Mouse (Mus musculus) kidney, adult 8-10 months (tissue): ENCODE data around the gene Gdi2.

Source experiments
- DNase-seq, 2 experiments: peaks; one replicate each; pipeline ENCODE4 v3.0.0; 2022

Gdi2 gene

GRCm38 (mm10) chr13:3547856-3548255 is 10.0 kb downstream of the Gdi2 start:
- no peak for DNase-seq

GRCm38 (mm10) chr13:3563130-3563529 is 25.3 kb downstream of the Gdi2 start:
- DNase-seq: no peak

DNA sequence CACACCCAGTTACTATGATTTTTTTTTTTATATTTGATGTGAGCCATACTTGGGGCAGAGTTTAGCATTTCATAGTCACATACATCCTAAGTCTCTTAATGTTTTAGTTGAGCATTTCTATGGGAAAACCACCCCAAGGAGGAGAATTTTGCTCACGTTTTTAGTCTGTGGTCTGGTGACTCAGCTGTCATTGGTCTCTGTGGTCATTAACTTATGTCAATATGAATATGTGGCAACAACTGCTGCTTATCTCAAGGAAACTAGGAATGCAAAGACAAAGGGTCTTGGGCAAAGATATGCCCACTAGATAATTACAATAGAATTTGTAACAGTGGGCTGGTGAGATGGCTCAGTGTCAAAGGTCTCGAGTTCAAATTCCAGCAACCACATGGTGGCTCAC is 26.1 kb downstream of the Gdi2 start:
- DNase-seq: no peak

DNA sequence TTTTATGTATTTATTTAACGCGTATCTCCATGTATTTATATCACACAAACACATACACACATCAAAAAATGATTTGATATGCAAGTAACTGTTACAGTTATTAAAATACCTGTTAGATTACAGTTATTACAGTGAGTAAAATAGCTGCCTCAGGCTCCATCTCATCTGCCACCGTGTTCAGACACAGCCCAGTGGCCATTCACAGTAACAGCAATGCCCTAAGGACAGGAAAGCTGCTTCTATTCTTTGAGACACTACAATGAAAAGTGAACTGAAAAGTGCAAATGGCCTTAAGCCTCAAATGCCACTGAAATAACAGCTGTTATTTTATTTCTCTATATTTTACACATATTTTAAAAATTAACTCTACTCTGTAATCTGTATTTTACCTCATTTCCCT is 52.9 kb downstream of the Gdi2 start:
- no peak for DNase-seq

DNA sequence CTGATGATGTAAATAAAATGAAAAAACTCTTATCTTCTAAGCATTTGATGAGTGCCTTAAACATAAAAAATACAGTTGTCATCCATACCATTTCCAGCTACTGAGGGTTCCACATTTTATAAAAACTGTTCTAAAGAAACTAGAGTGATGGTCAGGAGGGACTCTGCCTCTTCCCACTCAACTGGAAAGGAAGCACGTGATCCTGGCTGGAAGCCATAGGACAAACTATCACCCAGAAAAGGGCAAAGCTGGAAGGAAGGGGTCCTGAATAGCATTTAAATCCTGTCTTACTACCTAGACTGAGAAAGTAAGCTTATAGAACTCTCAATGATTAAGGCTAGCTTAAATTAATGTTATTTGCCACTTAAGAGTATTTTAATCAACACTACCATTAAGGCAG is 56.4 kb downstream of the Gdi2 start:
- peak; percentile 60 to 72 for DNase-seq

DNA sequence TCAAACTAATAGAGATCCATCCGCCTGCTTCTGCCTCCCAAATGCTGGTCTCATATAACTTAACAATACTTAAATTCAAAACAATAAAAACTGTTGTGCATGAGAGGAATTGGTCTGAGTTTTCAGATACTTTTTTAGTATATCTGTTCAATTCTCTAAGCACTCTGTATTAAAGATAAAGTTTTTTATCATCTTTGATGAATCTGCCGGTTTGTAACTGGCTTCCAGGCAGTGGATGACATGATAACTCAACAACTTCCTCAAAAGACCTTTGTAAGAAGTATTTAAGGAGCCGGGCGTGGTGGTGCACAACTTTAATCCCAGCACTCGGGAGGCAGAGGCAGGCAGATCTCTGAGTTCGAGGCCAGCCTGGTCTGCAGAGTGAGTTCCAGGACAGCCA is 58.4 kb downstream of the Gdi2 start:
- DNase-seq: no peak

GRCm38 (mm10) chr13:3609780-3610117 is 71.9 kb downstream of the Gdi2 start:
- no peak for DNase-seq

GRCm38 (mm10) chr13:3610118-3610794 is 72.4 kb downstream of the Gdi2 start:
- peak in 1 of 2 experiments; percentile 10 for DNase-seq

GRCm38 (mm10) chr13:3610795-3611438 is 73.1 kb downstream of the Gdi2 start, which contains the start of gene Fam208b:
TSS of gene Fam208b (minus strand) at chr13:3611108.
- peak; percentile 99 for DNase-seq
